Mouse (Mus musculus): Measurements from ENCODE around the gene Rplp0.
"Not testable (repeated sequence)": the region's sequence is repeated elsewhere in the genome, so short reads cannot be mapped to it uniquely, and the experiment has no call there.

The Rplp0 gene

GRCm38 (mm10) chr5:115553801-115554420 is 5.4 kb upstream of the Rplp0 start:
- no peak for DNase-seq

GRCm38 (mm10) chr5:115554536-115555291 is 4.6 kb upstream of the Rplp0 start:
- no peak for DNase-seq

DNA sequence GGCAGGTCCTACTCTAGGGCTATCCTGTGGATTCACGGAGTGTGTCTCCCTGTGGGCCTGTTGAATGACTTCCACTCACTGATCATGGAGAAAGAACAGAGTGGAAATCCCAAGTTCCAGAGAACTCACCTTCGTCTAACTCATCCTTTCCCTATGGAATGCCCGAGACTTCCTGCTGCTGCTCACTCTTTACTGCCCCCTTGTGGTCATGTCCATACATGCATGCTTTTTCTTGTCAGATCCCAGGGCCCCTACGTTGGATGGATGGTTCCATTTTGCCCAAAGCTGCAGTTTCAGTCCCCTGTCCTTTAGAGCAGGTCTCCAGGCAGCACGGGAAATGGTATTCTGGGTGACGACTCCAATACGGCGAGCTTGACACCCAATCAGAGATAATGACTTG is 3.0 kb upstream of the Rplp0 start:
- DNase-seq = peak; percentile 73

- no peak for DNase-seq
Observed at GRCm38 (mm10) chr5:115558182-115558794, 979 bp upstream of the Rplp0 start.

DNA sequence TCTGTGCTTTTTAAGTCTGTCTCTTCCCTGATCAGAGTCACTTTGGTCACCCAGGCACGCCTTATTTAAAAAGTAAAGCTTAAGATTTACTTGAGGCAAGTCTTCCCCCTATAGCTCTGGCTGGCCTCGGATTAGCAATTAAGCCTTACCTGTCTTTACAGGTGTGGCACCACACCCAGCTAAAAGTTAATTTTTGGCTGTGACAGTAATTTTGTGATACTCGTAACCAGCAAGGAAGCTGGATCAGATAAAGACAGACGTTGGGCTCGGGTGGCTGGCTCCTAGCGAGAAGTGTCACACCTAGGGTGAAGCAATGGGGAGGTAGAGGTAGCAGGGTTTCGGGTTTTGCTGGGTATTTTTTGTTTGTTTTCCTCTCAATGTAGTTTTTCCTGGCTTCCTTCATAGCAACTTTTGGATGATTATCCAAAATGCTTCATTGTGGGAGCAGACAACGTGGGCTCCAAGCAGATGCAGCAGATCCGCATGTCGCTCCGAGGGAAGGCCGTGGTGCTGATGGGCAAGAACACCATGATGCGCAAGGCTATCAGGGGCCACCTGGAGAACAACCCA is 1.2 kb downstream of the Rplp0 start:
- DNase-seq = no peak

DNA sequence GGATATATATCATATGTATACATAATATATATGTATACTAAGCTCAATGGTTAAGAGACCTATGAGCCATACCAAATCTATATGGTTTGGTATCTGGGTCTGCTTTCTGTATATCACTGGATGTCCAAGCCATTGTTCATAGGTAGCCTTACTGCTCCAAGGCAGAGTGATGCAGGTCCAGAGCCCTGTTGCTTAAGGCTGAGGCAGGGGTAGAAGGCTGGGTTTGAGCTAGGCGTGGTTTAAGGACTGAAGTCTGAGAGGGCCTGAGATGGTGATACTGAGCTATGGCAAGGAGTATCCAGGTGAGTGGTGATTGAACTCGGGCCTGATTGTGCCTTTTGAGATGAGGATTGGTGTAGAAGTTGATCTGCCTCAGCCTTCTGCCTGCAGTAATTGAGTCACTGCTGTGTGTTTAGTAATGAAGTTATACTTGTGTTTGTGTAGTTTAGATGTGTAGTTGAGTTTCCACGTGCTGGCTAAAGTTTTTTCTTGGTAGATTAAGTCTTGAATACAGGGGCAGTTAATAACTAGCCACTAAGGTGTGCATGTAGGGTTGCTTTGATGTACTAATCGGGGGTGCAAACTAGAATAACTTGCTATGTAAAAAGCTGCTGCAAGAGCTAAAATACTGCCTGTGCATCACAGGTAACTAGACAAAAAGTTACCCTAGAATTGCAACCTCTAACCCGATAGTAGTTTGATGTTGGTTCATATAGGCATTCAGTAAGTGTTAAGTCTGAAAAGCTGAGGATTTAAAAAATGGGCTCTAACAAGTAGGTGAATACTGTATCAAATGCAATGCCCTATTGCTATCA is 4.7 kb downstream of the Rplp0 start:
- DNase-seq = no peak

- DNase-seq = peak; percentile 71
Observed at GRCm38 (mm10) chr5:115564737-115565393, 5.6 kb downstream of the Rplp0 start, which contains the start of gene Gcn1l1. Gene Gcn1l1, plus strand, starts transcription at chr5:115565254.

- DNase-seq = peak; percentile 29
Observed at GRCm38 (mm10) chr5:115565403-115565802, 6.1 kb downstream of the Rplp0 start.

DNA sequence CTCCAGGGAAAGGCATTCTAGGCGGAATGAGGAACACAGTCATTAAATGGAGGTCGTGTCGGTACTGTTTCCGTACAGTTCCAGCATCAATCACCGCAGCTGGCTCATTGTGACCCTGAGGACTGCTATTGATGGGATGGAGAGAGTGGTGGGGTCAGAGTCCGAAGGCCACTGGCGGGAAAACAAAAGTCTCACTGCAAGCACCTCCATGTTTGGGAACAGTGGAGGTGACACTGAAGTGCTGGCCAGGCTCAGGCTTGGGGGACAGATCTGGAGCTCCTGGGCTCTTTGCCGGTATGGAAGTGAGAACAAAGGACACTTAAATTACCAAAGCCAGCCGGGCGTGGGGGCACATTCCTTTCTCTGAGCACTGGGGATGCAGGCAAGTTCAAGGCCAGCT is 9.4 kb downstream of the Rplp0 start:
- no peak for DNase-seq

DNA sequence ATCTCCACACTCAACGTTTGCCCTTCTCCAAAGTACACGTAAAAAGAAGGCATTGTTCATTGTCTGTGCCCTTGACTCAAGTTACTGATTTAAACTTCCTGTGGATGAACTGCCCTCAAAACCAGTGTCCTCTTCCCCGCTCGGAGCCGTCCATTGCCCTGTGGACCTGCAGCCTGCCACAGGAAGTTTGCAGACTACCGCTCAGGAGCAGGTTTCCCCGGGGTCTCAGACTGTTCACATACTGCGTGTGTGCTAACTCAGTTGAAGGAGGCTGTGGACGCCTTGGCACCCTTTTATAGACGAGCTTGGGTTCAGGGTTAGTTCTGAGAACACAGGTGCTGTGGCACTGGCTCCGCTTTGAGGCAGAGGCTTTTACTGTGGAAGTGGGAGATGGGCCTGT is 10.0 kb downstream of the Rplp0 start:
- no peak for DNase-seq

GRCm38 (mm10) chr5:115569721-115570120 is 10.5 kb downstream of the Rplp0 start:
- no peak for DNase-seq

DNA sequence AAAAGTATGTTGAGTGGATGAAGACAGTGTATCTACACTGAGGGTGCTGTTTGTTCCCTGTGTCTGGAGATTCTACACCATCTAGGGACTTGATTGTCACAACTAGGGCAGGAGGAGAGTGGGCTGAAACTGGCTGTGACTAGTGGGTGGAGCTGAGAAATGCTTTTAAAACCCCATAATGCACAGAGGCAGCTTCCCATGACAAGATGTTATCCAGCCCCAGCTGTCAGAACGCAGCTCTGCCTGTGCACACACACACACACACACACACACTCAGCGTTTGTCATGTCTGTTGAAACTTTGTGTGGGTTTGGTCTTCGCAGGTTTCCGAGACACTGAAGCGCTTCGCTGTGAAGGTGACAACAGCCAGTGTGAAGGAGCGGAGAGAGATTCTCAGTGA is 11.8 kb downstream of the Rplp0 start:
- peak; percentile 59 for DNase-seq

- no peak for DNase-seq
Observed at GRCm38 (mm10) chr5:115572679-115573535, 13.6 kb downstream of the Rplp0 start.

DNA sequence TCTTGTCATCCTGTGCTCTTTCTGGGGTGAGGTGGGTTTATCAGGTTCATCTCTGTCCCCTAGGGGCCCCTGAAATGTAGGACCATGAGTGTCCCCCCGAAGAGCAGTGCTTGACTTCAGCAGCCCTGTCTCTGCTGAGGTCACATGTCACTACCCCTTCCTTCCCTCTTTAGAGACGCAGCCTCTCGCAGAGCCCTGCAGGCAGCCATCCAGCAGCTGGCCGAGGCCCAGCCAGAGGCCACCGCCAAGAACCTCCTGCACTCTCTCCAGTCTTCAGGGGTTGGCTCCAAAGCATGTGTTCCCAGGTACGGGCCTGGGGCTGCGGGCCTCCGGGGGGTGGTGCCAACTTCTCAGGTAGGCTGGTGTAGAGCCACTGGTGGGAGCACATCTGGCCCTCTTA is 15.7 kb downstream of the Rplp0 start:
- no peak for DNase-seq

- DNase-seq = not testable (repeated sequence)
Observed at GRCm38 (mm10) chr5:115577686-115578085, 18.4 kb downstream of the Rplp0 start.

GRCm38 (mm10) chr5:115578922-115579321 is 19.7 kb downstream of the Rplp0 start:
- no peak for DNase-seq

- DNase-seq = no peak
Observed at GRCm38 (mm10) chr5:115579363-115579762, 20.1 kb downstream of the Rplp0 start.

GRCm38 (mm10) chr5:115580229-115581001 is 21.1 kb downstream of the Rplp0 start:
- DNase-seq = no peak

GRCm38 (mm10) chr5:115581662-115582061 is 22.4 kb downstream of the Rplp0 start:
- DNase-seq = no peak

GRCm38 (mm10) chr5:115585616-115586015 is 26.3 kb downstream of the Rplp0 start:
- DNase-seq = no peak
